Mouse (Mus musculus) liver, adult 2 months (tissue): ENCODE data around the gene Shroom1. TPM values are rescaled to one million over a fixed set of nuclear protein-coding genes. Genes with fewer than 3 reads are reported as not detected.

Experiments used
- DNase-seq: peaks from one replicate; pipeline ENCODE4 v3.0.0-alpha.2; 2011; ENCODE audit warnings: low read depth, low spot score; ENCODE audit errors: extremely low read depth
- H3K27ac ChIP-seq: fragments of 200-500 bp; replicated peaks from 2 replicates; pipeline ENCODE4 v1.5.1; 2012; ENCODE audit warnings: low read depth, mild to moderate bottlenecking, control low read depth, inconsistent platforms, low read length; ENCODE audit not compliant: insufficient read depth
- H3K27me3 ChIP-seq: fragments of 200-500 bp; 2 replicates; pipeline ENCODE4 v1.6.1; 2012; ENCODE audit warnings: mild to moderate bottlenecking, moderate library complexity, low read length, inconsistent platforms; ENCODE audit not compliant: control insufficient read depth, insufficient read depth
- H3K36me3 ChIP-seq: fragments of 200-500 bp; 2 replicates; pipeline ENCODE4 v1.6.1; 2012; ENCODE audit warnings: low read length, inconsistent platforms; ENCODE audit not compliant: control insufficient read depth, insufficient read depth
- H3K4me1 ChIP-seq: fragments of 200-500 bp; 2 replicates; pipeline ENCODE4 v1.6.1; 2011; ENCODE audit warnings: low read length; ENCODE audit not compliant: control insufficient read depth, insufficient read depth
- H3K4me3 ChIP-seq: fragments of 200-500 bp; 2 replicates; pipeline ENCODE4 v1.5.1; 2011; ENCODE audit warnings: low read depth, mild to moderate bottlenecking, control low read depth, low read length, moderate library complexity; ENCODE audit not compliant: insufficient read depth
- H3K79me2 ChIP-seq: fragments of 200-500 bp; 2 replicates; pipeline ENCODE4 v1.6.1; 2012; ENCODE audit warnings: inconsistent platforms, mild to moderate bottlenecking, low read length, moderate library complexity; ENCODE audit not compliant: control insufficient read depth, insufficient read depth
- H3K9ac ChIP-seq: fragments of 200-500 bp; 2 replicates; pipeline ENCODE4 v1.6.1; 2012; ENCODE audit warnings: low read depth, mild to moderate bottlenecking, control low read depth, inconsistent platforms, low read length
- CTCF ChIP-seq: fragments of 200-500 bp; IDR thresholded peaks from 2 replicates; pipeline ENCODE4 v1.5.1; 2011; ENCODE audit warnings: low read depth, low read length, control low read depth
- POLR2A ChIP-seq: fragments of 200-500 bp; IDR thresholded peaks from 2 replicates; pipeline ENCODE4 v1.6.1; 2011; ENCODE audit warnings: low read length, control low read depth; ENCODE audit not compliant: insufficient read depth; ENCODE audit errors: extremely low read depth
- WGBS: fragments of 180-500 bp; shearing (Covaris S2); methylation state at CpG from one replicate; pipeline ENCODE4 v1.1.7; 2018; 5-methylcytosine and 5-hydroxymethylcytosine counted together
- polyA plus RNA-seq: library from polyadenylated mRNA; depleted of rRNA; stranded (reverse); fragments of >200 nt; gene quantifications from 2 replicates; pipeline ENCODE4 v1.2.3, GENCODE M21; 2012; rRNA removed
- total RNA-seq: library from RNA; depleted of rRNA; stranded (reverse); fragments of >200 nt; gene quantifications from 2 replicates; pipeline ENCODE4 v1.2.3, GENCODE M21; 2014; rRNA removed

Gene Shroom1
- total RNA-seq (12.8 and 15.4 TPM in 2 replicates), polyA plus RNA-seq (36.6 and 43.4 TPM in 2 replicates)

DNA sequence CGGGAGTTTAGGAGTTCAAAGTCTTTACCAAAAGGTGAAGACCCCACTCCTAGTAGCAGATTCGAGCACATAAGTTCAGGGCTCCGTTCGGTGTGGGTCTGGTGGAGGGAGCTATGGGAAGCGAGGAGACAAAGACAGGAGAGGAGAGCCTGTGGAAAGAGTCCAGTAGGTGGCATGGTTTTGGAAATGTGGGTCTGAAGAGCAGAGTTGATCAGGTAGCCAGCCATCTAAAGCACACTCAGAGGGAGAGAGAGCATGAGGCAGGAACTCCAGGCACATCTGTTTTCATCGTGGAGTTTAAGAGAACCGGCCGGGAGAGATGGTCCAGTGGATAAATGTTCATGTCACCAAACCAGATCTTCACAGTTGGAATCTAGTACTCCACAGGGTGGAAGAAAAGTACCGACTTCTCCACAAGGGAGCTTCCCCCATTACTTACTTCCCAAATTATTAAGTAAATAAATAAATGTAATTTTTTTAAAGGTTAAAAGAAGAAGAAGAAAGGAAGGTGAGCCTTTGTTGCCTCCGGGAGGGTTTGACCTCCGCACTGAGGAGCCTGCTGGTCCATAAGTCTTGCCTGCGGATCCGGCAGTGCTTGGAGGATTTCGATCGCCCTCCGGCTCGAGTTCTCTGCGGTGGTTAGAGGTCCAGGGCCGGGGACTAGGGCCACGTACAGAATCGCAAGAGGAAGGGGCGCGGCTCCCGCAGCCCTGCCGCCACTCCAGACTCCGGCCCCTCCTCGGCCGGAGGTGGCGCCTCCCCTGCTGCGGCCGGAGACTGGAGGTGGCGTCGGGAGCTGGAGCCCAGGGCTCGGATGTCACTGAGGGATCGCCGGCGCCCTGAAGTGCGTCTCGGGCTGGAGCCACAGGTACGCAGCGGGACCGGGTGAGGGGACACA, at the start of gene Shroom1, which contains the start of gene Gm10447:
TSS of gene Shroom1 (plus strand) at position 732 of the 898 bp plus-strand sequence.
TSS of gene Gm10447 (minus strand) at position 637 of the 898 bp plus-strand sequence.
- peaks cover 21% of the 10 kb centered on the region for H3K79me2 ChIP-seq
- H3K36me3 ChIP-seq = no peaks in the 10 kb centered on the region
- DNase-seq = peak; percentile 85
- WGBS = 3% methylated on average over 42 of the region's 42 CpGs
- H3K27ac ChIP-seq = peak within 1 kb of the TSS; percentile 99
- no peaks in the 10 kb centered on the region for H3K27me3 ChIP-seq
- peak within 1 kb of the TSS; percentile 98 for H3K4me3 ChIP-seq
- TF ChIP-seq CTCF (peak; percentile 31; the same call in 1 of the 2 replicates), POLR2A (peak; percentile 75)
- H3K4me1 ChIP-seq = peaks cover 36% of the 10 kb centered on the region
- peak within 1 kb of the TSS; percentile 99 for H3K9ac ChIP-seq

DNA sequence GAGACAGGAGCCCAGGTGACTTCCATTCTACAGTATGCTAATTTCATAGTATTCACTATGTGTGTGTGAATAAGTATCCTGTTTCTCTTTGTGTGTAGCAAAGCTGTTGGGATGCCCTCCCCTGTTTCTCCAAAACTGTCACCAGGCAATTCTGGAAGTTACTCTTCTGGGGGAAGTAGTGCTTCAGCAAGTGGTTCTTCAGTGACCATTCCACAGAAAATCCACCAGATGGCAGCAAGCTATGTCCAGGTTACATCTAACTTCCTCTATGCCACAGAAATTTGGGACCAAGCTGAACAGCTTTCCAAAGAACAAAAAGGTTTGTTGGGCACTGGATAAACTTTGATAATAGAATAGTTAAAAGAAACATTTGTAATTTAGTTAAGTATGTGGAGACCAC, 45.3 kb upstream of the Shroom1 start:
- no peaks in the 10 kb centered on the region for H3K79me2 ChIP-seq
- DNase-seq = peak; percentile 59

DNA sequence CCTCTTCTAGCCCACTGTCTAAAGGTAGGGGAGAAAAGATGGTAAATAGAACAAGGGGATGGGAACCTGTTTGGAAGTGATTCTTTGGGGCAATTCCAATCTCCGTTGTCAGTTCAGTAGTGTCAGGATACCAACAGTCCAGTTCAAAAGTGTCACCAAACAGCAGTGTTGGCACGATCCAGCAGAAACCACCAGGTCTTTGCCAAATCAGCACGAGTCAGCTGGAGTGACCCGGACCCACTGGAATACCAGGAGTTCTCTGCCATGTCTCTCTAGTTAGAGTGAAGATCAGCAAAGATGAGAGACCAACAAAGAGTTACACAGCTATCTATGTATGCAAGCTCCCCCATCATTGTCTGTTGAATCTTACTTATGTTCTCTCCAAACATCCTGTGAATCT, 43.1 kb upstream of the Shroom1 start:
- Histone ChIP-seq H3K79me2 (no peaks in the 10 kb centered on the region), H3K36me3 (peaks cover 62% of the 10 kb centered on the region), H3K9ac (no peak overlapping the region), H3K27me3 (no peaks in the 10 kb centered on the region), H3K27ac (no peak overlapping the region; the same call in 1 of the 2 replicates), H3K4me3 (no peak overlapping the region), H3K4me1 (peaks cover 15% of the 10 kb centered on the region; the same call in 1 of the 2 replicates)
- WGBS = 22% methylated on average over 4 of the region's 4 CpGs
- peak; percentile 90 for DNase-seq
- no peak for TF ChIP-seq POLR2A
- no peak for TF ChIP-seq CTCF

More for the DNA sequence above, 45.3 kb upstream of the Shroom1 start:
- no peak overlapping the region for H3K27ac ChIP-seq
- no peak overlapping the region for H3K4me3 ChIP-seq
- peaks cover 72% of the 10 kb centered on the region for H3K36me3 ChIP-seq
- TF ChIP-seq POLR2A = no peak
- peak; percentile 46; the same call in 1 of the 2 replicates for TF ChIP-seq CTCF
- no peak overlapping the region for H3K9ac ChIP-seq
- peaks cover 8% of the 10 kb centered on the region; the same call in 1 of the 2 replicates for H3K4me1 ChIP-seq
- no peaks in the 10 kb centered on the region for H3K27me3 ChIP-seq

DNA sequence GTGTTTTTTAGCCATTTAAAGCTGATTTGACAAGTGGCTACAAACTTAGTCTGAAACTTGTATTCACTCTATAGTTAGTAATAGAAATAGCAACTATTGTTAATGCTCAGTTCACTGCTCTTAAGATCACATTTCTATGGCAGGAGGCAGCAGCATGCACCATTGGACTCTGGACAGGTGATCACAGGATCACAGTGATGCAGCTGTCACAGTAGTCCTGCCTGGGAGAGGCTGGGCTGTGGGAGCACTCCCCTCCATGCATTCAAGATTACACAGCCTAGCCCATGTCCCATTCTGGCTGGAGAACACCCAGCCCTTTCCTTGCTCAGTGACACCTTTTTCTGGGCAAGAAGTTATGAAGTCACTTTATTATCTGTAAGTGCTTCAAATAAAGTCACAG, 39.0 kb upstream of the Shroom1 start:
- TF ChIP-seq POLR2A (no peak), CTCF (no peak)
- Histone ChIP-seq H3K36me3 (peaks cover 42% of the 10 kb centered on the region), H3K4me1 (peaks cover 21% of the 10 kb centered on the region), H3K27me3 (no peaks in the 10 kb centered on the region), H3K9ac (no peak overlapping the region), H3K4me3 (no peak overlapping the region), H3K27ac (peak overlapping the region; percentile 40), H3K79me2 (0 out of 2 replicates have a peak, but pooled peaks cover 2% of the 10 kb centered on the region)
- peak; percentile 86 for DNase-seq

DNA sequence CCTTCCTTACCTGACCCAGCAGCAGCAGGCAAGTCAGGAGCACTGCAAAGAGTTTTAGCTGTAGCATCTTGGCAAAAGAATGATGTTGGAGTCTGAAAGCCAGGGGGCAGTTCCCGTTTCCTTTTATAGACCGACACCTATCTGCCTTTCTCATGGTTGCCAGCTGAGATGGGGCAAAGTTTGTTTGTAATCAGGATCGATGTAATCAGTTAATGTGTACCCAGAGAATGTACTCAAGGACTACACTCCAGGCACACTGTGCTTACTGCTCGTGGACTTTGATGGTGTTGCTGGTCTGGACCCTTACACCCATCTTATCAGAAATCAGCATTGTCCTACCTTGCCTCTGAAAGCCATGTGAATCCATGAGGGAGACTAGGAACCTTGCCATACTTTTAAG, 34.0 kb upstream of the Shroom1 start, which contains the start of gene Leap2:
TSS of gene Leap2 (minus strand) at position 135 of the 400 bp plus-strand sequence.
- 19% methylated on average over 4 of the region's 4 CpGs for WGBS
- 0 out of 2 replicates have a peak, but pooled peaks have one; percentile 16 for TF ChIP-seq POLR2A
- no peak for TF ChIP-seq CTCF
- peak; percentile 100 for DNase-seq
- Histone ChIP-seq H3K27ac (peak within 1 kb of the TSS; percentile 84), H3K79me2 (0 out of 2 replicates have a peak, but pooled peaks cover 2% of the 10 kb centered on the region), H3K9ac (peak within 1 kb of the TSS; percentile 79), H3K36me3 (peaks cover 11% of the 10 kb centered on the region), H3K4me1 (peaks cover 32% of the 10 kb centered on the region), H3K27me3 (no peaks in the 10 kb centered on the region), H3K4me3 (peak within 1 kb of the TSS; percentile 44)
